Mouse (Mus musculus) MEL (cell line): ENCODE data around the gene Prdm16. TPM values are rescaled to one million over a fixed set of nuclear protein-coding genes. Genes with fewer than 3 reads are reported as not detected.

Experiments
- DNase-seq: peaks from one replicate; pipeline ENCODE4 v3.0.0; 2011; ENCODE audit warnings: low read depth, low spot score
- H3K27ac ChIP-seq: 2 replicates; pipeline ENCODE4 v1.5.1; 2012; ENCODE audit warnings: low read depth, mild to moderate bottlenecking, control low read depth, low read length, moderate library complexity; ENCODE audit not compliant: control insufficient read depth
- H3K27me3 ChIP-seq, 2 experiments: fragments of 150-350 bp in 1 of 2; sonication (generic) in 1 of 2; 2 replicates each; pipeline ENCODE4 v1.6.1; 2012; ENCODE audit warnings: low read length in 2 of 2, mild to moderate bottlenecking in 2 of 2, improper control_type of control experiment in 1 of 2, moderate library complexity in 1 of 2; ENCODE audit not compliant: insufficient read depth in 2 of 2, control insufficient read depth in 1 of 2
- H3K36me3 ChIP-seq, 2 experiments: 2 replicates each; pipeline ENCODE4 v1.6.1; 2012 to 2014; ENCODE audit warnings: low read length in 2 of 2, improper control_type of control experiment in 1 of 2, inconsistent platforms in 1 of 2, mild to moderate bottlenecking in 1 of 2; ENCODE audit not compliant: insufficient read depth in 2 of 2, control insufficient read depth in 1 of 2
- H3K4me1 ChIP-seq, 2 experiments: fragments of 150-350 bp in 1 of 2; sonication (generic) in 1 of 2; 2 replicates each; pipeline ENCODE4 v1.6.1; 2012; ENCODE audit warnings: low read length in 2 of 2, improper control_type of control experiment in 1 of 2, mild to moderate bottlenecking in 1 of 2; ENCODE audit not compliant: insufficient read depth in 2 of 2, control insufficient read depth in 1 of 2
- H3K4me3 ChIP-seq, 2 experiments: fragments of 150-350 bp in 1 of 2; sonication (generic) in 1 of 2; 2 replicates each; pipeline ENCODE4 v1.5.1; 2012; ENCODE audit warnings: low read depth in 2 of 2, low read length in 2 of 2, mild to moderate bottlenecking in 2 of 2, moderate library complexity in 2 of 2, control low read depth in 1 of 2, improper control_type of control experiment in 1 of 2; ENCODE audit not compliant: control insufficient read depth in 1 of 2, insufficient read depth in 1 of 2
- H3K79me2 ChIP-seq: 2 replicates; pipeline ENCODE4 v1.6.1; 2012; ENCODE audit warnings: mild to moderate bottlenecking, low read length, moderate library complexity; ENCODE audit not compliant: control insufficient read depth, poor library complexity, insufficient read depth
- H3K9ac ChIP-seq: 2 replicates; pipeline ENCODE4 v1.6.1; 2012; ENCODE audit warnings: low read depth, mild to moderate bottlenecking, control low read depth, low read length, moderate library complexity; ENCODE audit not compliant: control insufficient read depth, poor library complexity, severe bottlenecking
- H3K9me3 ChIP-seq: fragments of 150-350 bp; sonication (generic); replicated peaks from 2 replicates; pipeline ENCODE4 v1.6.1; 2012; ENCODE audit warnings: mild to moderate bottlenecking, low read length, improper control_type of control experiment, moderate library complexity; ENCODE audit not compliant: insufficient read depth
- CHD1 ChIP-seq: IDR thresholded peaks from 2 replicates; pipeline ENCODE4 v1.6.1; 2012; ENCODE audit warnings: low read depth, mild to moderate bottlenecking, inconsistent platforms, low read length, improper control_type of control experiment
- CHD2 ChIP-seq: IDR thresholded peaks from 2 replicates; pipeline ENCODE4 v1.6.1; 2011; ENCODE audit warnings: low read length, improper control_type of control experiment
- EP300 ChIP-seq, 2 experiments: IDR thresholded peaks; 2 replicates each; pipeline ENCODE4 v1.6.1; 2011; ENCODE audit warnings: improper control_type of control experiment in 2 of 2, low read length in 2 of 2, low read depth in 1 of 2, mild to moderate bottlenecking in 1 of 2
- ETS1 ChIP-seq: IDR thresholded peaks from 2 replicates; pipeline ENCODE4 v1.6.1; 2012; ENCODE audit warnings: low read depth, mild to moderate bottlenecking, inconsistent platforms, low read length, improper control_type of control experiment, moderate library complexity
- GABPA ChIP-seq: IDR thresholded peaks from 2 replicates; pipeline ENCODE4 v1.6.1; 2012; ENCODE audit warnings: low read depth, mild to moderate bottlenecking, inconsistent platforms, low read length, improper control_type of control experiment, moderate library complexity
- GATA1 ChIP-seq: IDR thresholded peaks from 2 replicates; pipeline ENCODE4 v1.6.1; 2011; ENCODE audit warnings: low read depth, low read length, improper control_type of control experiment
- HCFC1 ChIP-seq: IDR thresholded peaks from 2 replicates; pipeline ENCODE4 v1.6.1; 2012; ENCODE audit warnings: low read depth, mild to moderate bottlenecking, inconsistent platforms, low read length, improper control_type of control experiment, moderate library complexity
- KAT2A ChIP-seq: conservative IDR thresholded peaks from 2 replicates; pipeline ENCODE4 v1.6.1; 2012; ENCODE audit warnings: low read depth, low read length, improper control_type of control experiment, inconsistent platforms
- MAX ChIP-seq: IDR thresholded peaks from 2 replicates; pipeline ENCODE4 v1.6.1; 2011; ENCODE audit warnings: low read length, improper control_type of control experiment
- MXI1 ChIP-seq: IDR thresholded peaks from 2 replicates; pipeline ENCODE4 v1.6.1; 2011; ENCODE audit warnings: mild to moderate bottlenecking, low read depth, low read length, improper control_type of control experiment
- MYC ChIP-seq: IDR thresholded peaks from 2 replicates; pipeline ENCODE4 v1.6.1; 2011; ENCODE audit warnings: low read depth, mild to moderate bottlenecking, low read length, improper control_type of control experiment, moderate library complexity
- POLR2A ChIP-seq, 2 experiments: IDR thresholded peaks; 2 replicates each; pipeline ENCODE4 v1.6.1; 2011 to 2012; ENCODE audit warnings: low read length in 2 of 2, mild to moderate bottlenecking in 2 of 2, control low read depth in 1 of 2, improper control_type of control experiment in 1 of 2, low read depth in 1 of 2, moderate library complexity in 1 of 2; ENCODE audit not compliant: control insufficient read depth in 1 of 2, insufficient read depth in 1 of 2, poor library complexity in 1 of 2
- POLR2AphosphoS5 ChIP-seq: IDR thresholded peaks from 2 replicates; pipeline ENCODE4 v1.6.1; 2012; ENCODE audit warnings: low read depth, borderline replicate concordance, mild to moderate bottlenecking, inconsistent platforms, low read length, moderate library complexity, mixed read lengths
- RAD21 ChIP-seq: IDR thresholded peaks from 2 replicates; pipeline ENCODE4 v1.6.1; 2011; ENCODE audit warnings: mild to moderate bottlenecking, low read depth, low read length, improper control_type of control experiment
- SIN3A ChIP-seq: IDR thresholded peaks from 2 replicates; pipeline ENCODE4 v1.6.1; 2012; ENCODE audit warnings: low read length, improper control_type of control experiment, inconsistent platforms
- TAL1 ChIP-seq: IDR thresholded peaks from 2 replicates; pipeline ENCODE4 v1.6.1; 2012; ENCODE audit warnings: mild to moderate bottlenecking, inconsistent platforms, low read length, moderate library complexity, mixed read lengths
- TCF12 ChIP-seq: IDR thresholded peaks from 2 replicates; pipeline ENCODE4 v1.6.1; 2014; ENCODE audit warnings: low read depth, mild to moderate bottlenecking, inconsistent platforms, low read length, improper control_type of control experiment, moderate library complexity
- UBTF ChIP-seq: IDR thresholded peaks from 2 replicates; pipeline ENCODE4 v1.6.1; 2012; ENCODE audit warnings: low read depth, mild to moderate bottlenecking, inconsistent platforms, low read length, improper control_type of control experiment, moderate library complexity, borderline replicate concordance; ENCODE audit not compliant: insufficient read depth
- ZKSCAN1 ChIP-seq: IDR thresholded peaks from 2 replicates; pipeline ENCODE4 v1.6.1; 2012; ENCODE audit warnings: low read depth, mild to moderate bottlenecking, inconsistent platforms, low read length, improper control_type of control experiment, moderate library complexity
- ZMIZ1 ChIP-seq: IDR thresholded peaks from 2 replicates; pipeline ENCODE4 v1.6.1; 2012; ENCODE audit warnings: low read depth, mild to moderate bottlenecking, inconsistent platforms, low read length, improper control_type of control experiment, moderate library complexity
- ZNF384 ChIP-seq: IDR thresholded peaks from 2 replicates; pipeline ENCODE4 v1.6.1; 2012; ENCODE audit warnings: low read depth, mild to moderate bottlenecking, inconsistent platforms, low read length, improper control_type of control experiment
- polyA plus RNA-seq, 2 experiments: library from polyadenylated mRNA; stranded (reverse) in 1 of 2; unstranded in 1 of 2; fragments of >175 nt in 1 of 2; fragments of >200 nt in 1 of 2; gene quantifications; 2 replicates each; pipeline versions ENCODE4 v1.2.1 to v1.2.4; 2012; ENCODE audit warnings: low replicate concordance in 2 of 2, low read depth in 1 of 2; ENCODE audit not compliant: insufficient read length in 2 of 2, insufficient read depth in 1 of 2, missing spikeins in 1 of 2
- total RNA-seq: library from RNA; depleted of rRNA; stranded (reverse); fragments of 300-350 nt; gene quantifications from 2 replicates; pipeline ENCODE4 v1.2.3, GENCODE M21; 2012

Gene Prdm16
- total and polyA plus RNA-seq, 3 experiments = not detected

DNA sequence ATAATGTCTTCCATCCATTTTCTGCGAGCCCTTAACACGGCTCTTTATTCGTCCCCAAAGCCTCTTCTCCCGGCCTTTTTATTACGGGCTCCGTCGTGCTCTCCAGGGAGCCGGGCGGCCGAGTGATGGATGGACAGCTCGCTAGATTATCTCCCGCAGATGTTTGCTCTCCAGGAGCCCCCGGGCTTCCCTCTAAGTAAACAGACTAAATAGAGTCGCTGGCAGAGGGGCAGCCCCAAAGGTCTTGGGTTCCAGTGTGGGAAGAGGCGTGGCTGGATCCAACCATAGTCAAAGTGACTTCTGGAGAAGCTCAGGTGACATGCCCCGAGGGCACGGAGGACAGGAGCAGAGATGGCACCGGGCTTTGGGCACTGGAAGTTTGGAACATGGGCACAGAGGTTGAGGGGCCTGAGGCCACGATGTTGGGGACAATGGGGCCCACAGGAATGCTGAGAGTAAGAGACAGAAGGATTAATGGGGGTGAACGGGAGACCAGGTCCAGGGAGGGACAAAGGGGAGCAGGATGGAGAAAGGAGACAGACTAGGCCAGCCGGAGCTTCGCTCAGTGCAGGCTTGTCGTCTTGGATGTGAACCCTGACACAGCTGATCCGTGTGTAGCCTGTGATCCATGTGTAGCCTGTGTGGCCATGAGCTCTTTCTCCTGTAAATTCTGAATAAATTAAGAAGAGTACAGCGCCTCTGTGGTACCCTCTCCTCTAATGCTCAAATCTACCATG is 162.9 kb downstream of the Prdm16 start:
- no peak for DNase-seq
- Histone ChIP-seq H3K79me2 (no peaks in the 10 kb centered on the region), H3K9me3 (no peaks in the 10 kb centered on the region), H3K27me3 (no peaks in the 10 kb centered on the region), H3K27ac (no peak overlapping the region), H3K4me3 (no peak overlapping the region)
- TF ChIP-seq MYC (no peak), SIN3A (no peak), TCF12 (no peak)
- TF ChIP-seq, all 39 proteins: peak for 0
- Histone ChIP-seq H3K36me3 (no peaks in the 10 kb centered on the region), H3K4me1 (no peaks in the 10 kb centered on the region), H3K9ac (no peak overlapping the region)

GRCm38 (mm10) chr4:154472569-154472968 is 164.1 kb downstream of the Prdm16 start:
- no peak for DNase-seq
- Histone ChIP-seq H3K27ac (no peak overlapping the region), H3K9me3 (no peaks in the 10 kb centered on the region)
- TF ChIP-seq CHD1 = no peak
- TF ChIP-seq, all 39 proteins: peak for 0
- Histone ChIP-seq H3K4me3 (no peak overlapping the region), H3K27me3 (no peaks in the 10 kb centered on the region), H3K9ac (no peak overlapping the region), H3K36me3 (no peaks in the 10 kb centered on the region), H3K79me2 (no peaks in the 10 kb centered on the region), H3K4me1 (no peaks in the 10 kb centered on the region)

- no peak for DNase-seq
- no peaks in the 10 kb centered on the region for H3K9me3 ChIP-seq
- no peaks in the 10 kb centered on the region for H3K4me1 ChIP-seq
- no peaks in the 10 kb centered on the region for H3K27me3 ChIP-seq
- H3K9ac ChIP-seq = no peak overlapping the region
- H3K27ac ChIP-seq = no peak overlapping the region
- H3K79me2 ChIP-seq = no peaks in the 10 kb centered on the region
- H3K36me3 ChIP-seq = no peaks in the 10 kb centered on the region
- H3K4me3 ChIP-seq = no peak overlapping the region
- no peak for TF ChIP-seq POLR2A (IDR thresholded peaks at IDR 0.05; ENCODE audit: control insufficient read depth in 1 of 2, insufficient read depth in 1 of 2, low read depth in 1 of 2, low read length in 2 of 2, poor library complexity in 1 of 2)
- no peak for TF ChIP-seq CHD2
- no peak for TF ChIP-seq RAD21
- TF ChIP-seq ZNF384 = no peak
- TF ChIP-seq MYC = no peak
- no peak for TF ChIP-seq KAT2A
- TF ChIP-seq TAL1 = no peak
- no peak for TF ChIP-seq ETS1
- no peak for TF ChIP-seq MAX
- TF ChIP-seq GABPA = no peak
- no peak for TF ChIP-seq TCF12
- no peak for TF ChIP-seq GATA1
- no peak for TF ChIP-seq POLR2AphosphoS5
- no peak for TF ChIP-seq EP300 (IDR thresholded peaks at IDR 0.05; ENCODE audit: low read depth in 1 of 2, low read length in 2 of 2)
- TF ChIP-seq ZKSCAN1 = no peak
- TF ChIP-seq HCFC1 = no peak
- TF ChIP-seq MXI1 = no peak
- TF ChIP-seq ZMIZ1 = no peak
- no peak for TF ChIP-seq UBTF
Observed at GRCm38 (mm10) chr4:154471447-154472101, 165.1 kb downstream of the Prdm16 start.
